Mouse (Mus musculus): ENCODE data around the gene Adamts17. TPM values are rescaled to one million over a fixed set of nuclear protein-coding genes. Genes with fewer than 3 reads are reported as not detected.

Adamts17 gene
- total RNA-seq, 2 experiments from 2014 or later, result 25.8 to 33.4 TPM

DNA sequence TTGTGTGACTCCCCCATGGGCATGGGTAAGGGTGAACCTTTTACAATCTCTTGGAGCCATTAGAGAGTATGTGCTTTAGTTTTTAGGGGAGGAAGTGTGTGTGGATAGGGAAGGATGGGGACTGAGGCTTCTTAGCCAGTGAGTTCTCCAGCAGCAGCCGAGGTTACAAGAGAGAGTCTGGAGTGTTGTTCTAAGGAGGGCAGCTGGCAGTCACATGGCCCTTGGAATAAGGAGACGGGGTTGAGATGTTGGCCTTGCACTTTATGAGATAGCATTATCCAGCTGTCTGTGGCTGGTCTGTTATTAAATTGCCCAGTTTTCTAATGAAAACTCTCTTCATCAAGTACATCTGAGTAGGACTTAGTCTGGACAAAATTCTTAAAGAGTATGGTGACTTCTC lies 4.3 kb downstream of the Adamts17 start:
- no peak for DNase-seq (ENCODE audit: low spot score in 2 of 2)

DNA sequence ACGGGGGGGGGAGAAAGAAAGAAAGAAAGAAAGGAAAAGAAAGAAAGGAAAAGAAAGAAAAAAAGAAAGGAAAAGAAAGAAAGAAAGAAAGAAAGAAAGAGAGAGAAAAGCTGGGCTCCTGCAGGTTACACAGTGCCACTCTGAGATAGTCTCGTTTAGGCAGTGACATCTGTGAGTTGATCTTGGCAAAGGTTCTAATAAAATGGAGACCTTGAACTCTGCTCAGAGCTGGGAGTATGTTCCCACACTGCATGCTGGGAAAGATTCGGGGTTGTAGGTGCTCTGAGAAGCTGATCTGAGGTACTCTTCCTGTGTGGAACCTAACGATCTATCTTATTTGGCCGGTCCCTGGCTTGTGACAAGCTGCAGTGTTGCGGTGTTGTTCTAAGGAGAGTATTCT lies 7.0 kb downstream of the Adamts17 start:
- DNase-seq (ENCODE audit: low spot score in 2 of 2), result no peak

DNA sequence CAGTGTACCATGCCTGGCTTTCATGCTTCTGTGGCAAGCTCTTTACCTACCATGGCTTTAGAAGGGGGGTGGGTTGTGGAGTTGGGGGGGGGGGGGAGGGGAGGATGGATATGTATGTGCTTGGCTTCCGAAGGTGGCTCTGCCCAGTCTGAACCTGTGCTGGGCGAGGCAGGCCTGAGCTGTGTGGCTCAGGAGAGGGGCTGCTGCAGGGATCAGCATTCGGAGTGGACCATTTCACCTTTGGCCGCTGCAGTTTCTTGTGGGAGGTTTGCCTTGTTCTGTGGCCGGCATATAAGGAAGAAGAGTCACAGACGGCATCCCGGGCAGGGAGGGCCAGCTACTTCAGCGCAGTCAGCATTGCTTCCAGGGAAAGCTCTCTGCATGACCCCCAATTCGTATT lies 7.8 kb downstream of the Adamts17 start:
- DNase-seq (ENCODE audit: low spot score in 2 of 2), result no peak

DNA sequence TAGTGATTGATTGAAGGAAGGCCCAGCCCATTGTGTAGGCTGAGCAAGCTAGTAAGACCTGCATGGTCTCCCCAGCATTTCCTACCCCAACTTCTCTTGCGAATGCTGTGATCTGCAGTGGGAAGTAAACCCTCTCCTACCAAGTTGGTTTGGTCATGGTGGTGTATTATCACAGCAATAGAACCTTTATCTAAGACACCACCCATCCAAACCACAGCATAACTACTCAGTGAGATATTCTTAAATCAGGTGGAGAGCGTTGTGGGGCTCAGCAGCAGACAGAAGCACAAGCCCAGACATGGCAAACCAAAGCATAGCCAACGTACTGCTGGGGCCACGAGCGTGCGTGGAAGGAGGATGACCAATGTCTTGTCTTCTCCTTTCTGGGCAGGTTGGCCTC lies 9.8 kb downstream of the Adamts17 start:
- DNase-seq (ENCODE audit: low spot score in 2 of 2), result no peak

DNA sequence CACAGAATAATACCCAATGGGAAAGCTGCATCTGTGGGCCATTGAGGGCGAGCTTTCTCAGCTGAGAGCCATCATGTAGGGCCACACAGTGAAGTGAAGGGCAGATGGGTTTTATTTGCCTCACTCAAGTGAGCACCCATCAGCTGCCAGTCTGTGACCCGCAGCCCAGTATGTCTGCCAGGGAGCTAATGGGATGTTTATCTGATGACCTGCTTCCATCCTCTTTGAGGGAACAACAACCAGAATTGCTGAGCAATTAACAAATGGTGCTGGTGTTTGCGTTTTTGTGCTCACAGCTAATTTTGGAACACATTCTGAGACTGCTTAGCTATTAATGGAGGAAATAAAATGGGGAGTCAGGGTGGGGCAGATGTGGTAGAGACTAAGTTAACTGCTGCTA lies 12.6 kb downstream of the Adamts17 start:
- DNase-seq (ENCODE audit: low spot score in 2 of 2), result no peak

DNA sequence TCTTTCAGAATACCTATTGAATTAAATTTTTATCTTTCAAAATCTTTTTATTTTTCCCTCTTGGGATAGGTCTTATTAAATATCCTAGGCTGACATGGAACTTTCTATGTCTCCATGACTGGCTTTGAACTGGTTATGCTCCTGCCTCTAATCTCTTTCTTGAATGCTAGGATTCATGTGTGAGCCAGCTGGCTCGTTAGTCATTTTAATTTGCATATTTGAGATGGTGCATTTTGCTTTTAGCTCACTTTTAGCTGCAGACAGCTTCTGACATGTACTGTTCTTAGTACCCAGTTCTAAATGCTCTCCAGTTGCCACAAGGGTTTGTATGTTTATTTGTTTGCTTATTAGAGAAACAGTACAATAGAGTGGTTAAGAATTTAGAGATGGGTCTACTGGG lies 18.1 kb downstream of the Adamts17 start:
- no peak for DNase-seq (ENCODE audit: low spot score in 2 of 2)

DNA sequence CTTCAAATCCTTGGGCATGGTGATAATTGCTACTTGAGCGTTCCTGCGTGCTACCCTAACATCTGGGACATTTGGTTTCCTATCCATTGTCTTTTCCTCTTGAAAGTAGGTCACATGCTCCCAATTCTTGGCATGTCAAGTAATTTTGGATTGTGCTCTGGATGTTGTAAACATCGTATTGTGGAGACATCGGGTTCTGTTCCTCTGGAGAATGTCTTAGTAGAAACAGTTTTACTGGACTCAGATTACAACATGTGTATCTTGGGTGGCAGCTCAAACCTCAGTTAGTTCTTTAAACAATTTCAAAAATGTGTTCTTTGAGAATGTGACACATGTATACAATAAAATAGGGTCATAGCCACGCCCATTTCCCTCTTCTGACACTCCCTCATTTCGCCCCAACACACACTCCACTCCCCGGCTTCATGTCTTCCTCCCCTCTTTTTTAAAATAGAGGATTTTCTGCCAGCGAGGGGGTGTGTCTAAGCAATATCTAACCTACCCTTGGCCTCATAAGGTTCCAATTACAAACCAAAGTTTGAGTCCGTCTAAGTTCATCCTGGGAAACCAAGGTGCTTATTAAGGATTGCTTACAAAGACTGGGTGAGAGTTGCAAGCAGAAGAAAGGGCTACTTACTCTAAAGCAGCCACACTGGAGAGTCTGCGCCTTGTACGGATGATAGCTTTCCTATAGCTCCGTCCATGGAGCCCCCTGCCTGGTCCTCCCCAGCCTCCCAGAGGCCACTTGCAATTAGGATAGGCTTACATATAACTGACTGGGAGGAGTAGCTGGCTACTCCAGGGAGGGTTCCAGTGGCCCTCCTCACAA lies 18.9 kb downstream of the Adamts17 start:
- no peak for DNase-seq (ENCODE audit: low spot score in 2 of 2)

DNA sequence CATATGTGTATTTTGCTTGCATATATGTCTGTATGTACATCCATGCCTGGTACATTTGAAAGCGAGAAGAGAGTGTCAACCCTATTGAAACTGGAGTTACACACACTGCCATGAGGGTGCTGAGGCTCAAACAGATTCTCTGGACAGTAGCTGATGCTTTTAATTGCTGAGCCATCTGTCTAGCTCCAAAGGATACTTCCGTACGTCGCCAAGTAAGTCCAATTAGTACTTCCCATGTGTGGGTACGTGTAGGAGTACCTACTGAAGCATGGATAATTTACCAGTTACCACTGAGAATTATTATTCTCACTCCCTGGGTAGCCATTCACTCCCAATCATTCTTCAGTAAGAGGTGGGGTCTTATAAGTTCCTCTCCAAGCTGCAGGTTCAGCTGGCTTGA lies 19.7 kb downstream of the Adamts17 start:
- DNase-seq (ENCODE audit: low spot score in 2 of 2), result no peak

DNA sequence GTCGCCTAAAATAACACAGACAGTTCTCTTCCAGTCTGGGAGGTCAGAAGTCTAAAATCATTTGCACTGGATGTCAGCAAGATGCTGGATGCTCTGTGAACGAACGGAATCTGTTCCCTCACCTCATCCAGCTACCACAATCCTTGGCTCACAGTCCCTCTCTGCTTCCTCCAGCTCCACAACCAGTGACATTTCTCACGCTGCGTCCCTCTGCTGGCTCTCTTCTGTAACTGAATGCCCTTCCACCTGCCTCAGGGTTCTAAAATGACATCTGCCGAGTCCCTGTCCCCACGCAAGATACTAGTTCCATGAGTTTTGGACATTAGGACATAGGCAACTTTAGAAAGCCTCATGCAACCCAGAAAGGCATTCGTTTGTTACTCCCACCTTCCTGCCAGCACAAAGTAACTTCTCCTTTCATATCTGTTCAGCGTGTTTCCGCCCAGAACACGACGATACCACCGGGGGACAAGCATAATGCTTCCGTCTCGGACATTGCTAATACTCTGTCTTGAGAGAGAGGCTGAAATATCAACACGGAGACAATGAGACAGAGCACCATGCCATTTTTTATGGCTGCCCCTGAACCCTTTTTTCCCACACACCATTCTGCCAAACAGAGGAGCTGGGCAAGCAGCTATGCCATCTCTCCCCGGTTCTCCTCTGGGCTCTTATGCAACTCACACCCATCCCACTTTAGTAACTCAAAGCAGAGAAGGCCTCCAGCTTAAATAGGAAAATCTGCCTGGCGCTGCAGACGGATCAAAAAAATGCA lies 27.6 kb downstream of the Adamts17 start:
- peak in 1 of 2 experiments; percentile 19 for DNase-seq (ENCODE audit: low spot score in 2 of 2)

DNA sequence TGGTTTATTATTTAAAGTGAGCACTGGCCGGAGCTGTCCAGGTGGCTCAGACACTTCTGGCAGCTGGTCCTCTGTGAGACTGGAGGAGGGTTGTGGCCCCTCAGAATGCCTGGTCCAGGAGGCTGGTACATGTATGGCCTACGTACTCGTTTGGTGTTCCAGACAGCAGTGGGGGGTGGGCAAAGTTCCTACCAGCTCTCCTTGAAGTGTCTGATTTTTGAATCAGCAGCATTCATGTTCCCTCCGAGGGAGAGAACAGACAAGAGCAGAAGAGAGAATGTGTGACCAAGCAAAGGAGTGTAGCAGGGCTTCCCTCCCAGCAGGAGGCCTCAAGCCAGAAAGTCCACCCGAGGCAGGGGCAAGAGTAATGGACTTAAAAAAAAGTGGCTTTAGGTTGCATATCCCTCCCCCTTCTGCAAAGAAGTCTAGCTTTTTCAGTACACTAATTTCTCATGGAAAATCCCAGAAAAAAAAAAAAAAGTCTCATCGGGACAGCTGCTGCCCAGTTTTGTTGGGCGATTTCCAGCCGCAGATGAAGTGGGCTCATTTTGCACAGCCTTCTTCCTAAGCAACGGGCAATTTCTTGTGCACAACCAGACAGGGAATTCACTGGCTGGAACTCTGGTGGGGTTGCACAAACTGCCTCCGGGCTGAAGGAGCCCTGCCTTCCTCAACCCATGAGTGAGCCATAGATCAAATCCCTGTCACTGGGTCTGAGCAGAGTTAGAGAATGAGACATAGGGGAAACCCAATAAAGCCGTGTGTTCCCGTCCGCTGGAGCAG lies 28.4 kb downstream of the Adamts17 start:
- DNase-seq (ENCODE audit: low spot score in 2 of 2), result peak; percentile 56 to 67

DNA sequence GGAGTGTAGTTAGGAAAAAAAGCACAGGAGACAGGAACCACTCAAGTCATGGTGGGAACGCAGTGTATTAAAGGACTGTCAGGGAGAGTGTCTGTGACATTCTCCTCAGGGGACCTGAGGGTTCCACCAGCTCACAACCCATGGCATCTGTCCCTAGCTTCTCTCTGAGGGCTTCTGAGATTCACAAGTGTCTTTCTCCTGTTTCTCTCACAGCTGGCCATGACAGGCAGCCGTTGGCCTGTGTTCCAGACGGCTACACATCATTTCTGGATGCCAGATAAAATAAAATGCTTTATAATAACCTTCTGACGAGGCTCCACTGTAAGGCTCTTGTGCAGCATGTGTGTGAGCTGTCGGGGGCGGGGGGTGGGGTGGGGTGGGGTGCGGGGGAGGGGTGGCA lies 32.0 kb downstream of the Adamts17 start:
- no peak for DNase-seq (ENCODE audit: low spot score in 2 of 2)

DNA sequence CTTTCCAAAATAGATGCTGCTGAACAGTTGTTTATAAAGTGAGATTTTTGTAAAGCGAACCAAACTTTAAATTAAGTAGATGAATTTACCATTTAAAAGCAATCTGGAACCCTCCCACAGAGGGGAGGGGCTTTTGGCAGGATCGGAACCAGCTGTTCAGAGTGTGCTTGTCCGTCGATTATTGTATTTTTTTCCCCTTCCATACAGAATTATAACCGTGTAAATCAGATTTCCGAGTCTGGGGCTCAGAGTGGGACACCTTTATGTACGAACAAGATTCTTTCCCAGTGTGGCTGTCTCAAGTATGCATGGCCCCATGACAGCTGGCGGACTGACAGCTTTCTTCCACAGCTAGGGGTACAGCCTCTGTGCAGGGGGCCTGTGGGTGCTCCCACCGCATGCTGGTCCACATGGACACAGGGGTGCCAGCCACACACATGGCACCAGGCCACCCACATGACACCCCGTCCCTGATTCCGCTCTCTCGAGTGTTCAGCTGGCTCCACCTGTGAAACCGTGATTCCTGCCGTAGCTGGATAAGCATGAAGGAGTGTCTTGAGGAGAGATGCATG lies 32.5 kb downstream of the Adamts17 start:
- DNase-seq (ENCODE audit: low spot score in 2 of 2), result no peak

DNA sequence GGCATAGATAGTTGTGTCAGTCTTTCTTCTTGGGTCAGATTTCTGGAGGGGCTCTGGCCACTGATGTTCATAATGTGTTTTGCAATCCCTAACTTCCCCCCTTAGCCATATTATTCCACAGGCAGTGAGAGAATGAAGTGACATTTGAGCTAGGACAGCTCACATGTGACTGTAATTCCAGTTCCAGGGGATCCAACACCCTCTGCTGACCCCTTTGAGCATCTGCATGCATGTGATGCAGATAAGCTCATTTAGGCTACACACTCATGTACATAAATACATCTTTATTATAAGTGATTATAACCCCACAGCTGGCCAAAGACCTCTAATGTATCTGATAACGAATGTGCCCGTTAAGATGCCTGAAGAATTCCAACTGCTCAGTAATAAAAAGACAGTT lies 33.7 kb downstream of the Adamts17 start:
- DNase-seq (ENCODE audit: low spot score in 2 of 2), result no peak

DNA sequence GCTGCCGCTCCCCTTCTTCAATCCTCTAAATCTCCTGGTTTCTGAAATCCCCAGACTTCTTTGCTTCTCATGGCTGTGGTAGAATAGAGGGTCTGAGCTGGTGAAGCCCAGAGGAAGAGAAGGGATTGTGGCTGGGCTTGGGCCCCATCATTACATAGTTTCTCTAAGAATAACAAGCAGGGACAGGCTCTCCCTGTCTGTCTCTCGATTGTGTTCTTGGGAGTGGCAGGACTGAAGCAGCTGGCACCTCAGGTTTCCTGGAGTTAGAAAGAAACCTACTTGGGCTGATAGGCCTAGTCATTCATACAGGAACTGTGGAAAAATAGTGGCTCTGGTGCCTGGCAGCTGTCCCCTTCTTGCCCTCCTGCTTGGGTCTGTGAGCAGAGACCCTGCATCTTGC lies 51.9 kb downstream of the Adamts17 start:
- no peak for DNase-seq (ENCODE audit: low spot score in 2 of 2)

DNA sequence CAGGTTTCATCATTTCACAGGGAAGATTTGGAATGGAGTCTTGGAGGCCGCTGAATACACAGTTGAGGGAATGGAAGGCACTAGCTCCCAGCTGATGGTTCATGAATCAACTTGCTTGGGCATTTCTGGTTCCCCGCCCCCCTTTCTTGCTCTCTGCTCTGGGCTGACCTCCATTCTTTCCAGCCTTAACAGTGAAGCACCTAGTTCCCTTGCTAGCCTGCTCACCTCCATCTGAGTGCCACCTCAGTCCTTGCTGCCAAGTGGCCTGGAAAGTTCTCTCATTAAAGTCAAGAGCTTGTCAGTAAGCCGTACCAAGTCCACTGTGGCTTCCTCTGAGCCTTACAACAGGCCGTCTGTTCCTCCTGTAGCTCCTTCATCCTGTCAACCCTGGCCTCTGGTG lies 52.6 kb downstream of the Adamts17 start:
- DNase-seq (ENCODE audit: low spot score in 2 of 2), result no peak

DNA sequence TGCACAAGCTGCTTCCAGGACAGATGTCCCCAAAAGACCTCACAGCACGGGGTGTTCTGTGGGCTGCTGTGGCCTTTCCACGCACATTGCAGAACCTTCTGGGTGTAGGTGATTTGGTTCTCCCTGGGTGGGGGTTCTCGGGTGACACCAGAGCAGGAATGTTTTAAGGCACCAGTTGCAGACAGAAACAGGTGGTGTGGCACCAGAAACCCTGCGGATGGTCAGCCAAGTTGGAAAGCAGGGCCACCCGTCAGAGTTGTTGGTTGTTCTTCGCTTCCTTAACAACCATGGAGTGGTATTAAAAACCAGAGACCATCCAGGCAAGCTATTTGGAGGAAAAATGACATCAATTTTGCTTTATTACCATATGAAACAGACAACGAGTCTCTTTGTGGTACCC lies 62.8 kb downstream of the Adamts17 start:
- DNase-seq (ENCODE audit: low spot score in 2 of 2), result peak in 1 of 2 experiments; percentile 19

DNA sequence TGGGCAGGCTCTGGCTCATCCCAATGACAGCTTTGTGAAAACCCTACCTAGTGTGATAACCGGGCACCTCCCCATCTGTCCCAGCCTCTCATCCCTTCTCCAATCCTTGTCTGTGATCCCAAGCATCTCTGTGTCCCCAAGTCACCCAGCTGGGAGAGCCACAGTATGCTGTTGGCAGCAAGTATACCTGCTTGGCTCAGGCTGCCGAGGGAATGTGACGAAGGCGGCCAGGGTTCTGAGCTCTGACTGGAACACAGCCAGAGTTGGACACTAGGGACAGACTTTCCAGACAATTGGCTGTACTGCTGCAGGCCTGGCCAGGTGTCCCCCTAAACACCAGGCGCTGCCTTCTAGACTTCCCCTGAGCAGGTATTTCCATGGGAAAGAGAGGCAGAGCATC lies 63.5 kb downstream of the Adamts17 start:
- DNase-seq (ENCODE audit: low spot score in 2 of 2), result peak; percentile 18 to 29

DNA sequence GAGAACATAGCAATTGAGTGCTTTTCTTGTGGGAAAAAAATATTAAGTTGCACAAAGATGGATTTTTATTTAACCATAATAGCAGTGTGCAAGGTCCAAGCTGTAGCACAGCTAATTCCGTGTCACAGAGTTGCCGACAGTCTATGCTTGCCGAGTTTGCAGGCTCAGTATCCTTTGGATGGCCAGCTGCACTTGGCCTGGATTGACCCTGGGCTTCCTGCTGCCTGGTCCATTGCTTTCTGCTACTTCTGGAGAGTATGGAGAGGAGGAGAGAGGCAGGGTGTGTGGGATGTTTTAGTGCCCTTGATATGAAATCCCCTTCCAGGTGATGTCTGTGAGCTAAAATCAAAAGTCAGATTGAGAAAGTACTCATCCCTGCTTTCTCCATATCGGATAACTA lies 66.4 kb downstream of the Adamts17 start:
- DNase-seq (ENCODE audit: low spot score in 2 of 2), result no peak

DNA sequence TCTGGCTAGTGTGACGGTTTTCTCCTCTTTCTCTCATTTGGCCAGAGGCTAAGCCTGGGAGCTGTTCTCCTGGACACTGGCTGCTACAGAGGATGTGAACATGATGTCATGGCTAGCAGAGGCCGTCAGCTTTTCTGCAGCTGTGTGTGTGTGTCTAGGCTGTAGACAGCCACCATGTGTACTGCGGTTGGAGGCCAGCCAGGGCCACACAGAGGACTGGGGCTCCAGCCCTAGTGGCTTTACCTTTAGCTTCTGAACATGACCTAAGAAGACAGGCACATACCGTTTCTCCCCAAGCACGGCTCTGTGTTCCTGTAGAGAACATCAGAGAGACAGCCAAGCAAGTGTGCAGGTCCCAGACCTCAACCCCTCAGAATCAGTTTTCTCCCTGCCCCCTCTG lies 73.3 kb downstream of the Adamts17 start:
- DNase-seq (ENCODE audit: low spot score in 2 of 2), result peak in 1 of 2 experiments; percentile 9

DNA sequence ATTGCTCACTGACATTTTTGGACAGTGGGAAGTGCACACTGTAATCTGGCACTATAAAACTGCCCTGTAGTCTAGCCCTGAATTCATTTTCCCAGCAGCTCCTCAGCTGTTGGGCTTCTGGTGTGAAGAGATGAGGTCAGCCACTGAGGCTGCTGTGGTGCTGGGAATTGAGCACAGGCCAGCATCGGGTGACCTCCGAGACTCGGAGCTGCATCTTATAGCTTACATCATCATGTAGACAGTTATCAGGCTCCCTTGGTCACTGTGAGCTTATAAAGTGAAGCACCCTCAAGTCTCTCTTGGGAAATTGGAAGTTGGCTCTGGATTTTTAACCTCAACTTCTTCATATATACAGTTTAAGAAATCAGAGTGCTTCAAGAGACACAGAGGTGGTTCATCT lies 84.1 kb downstream of the Adamts17 start:
- no peak for DNase-seq (ENCODE audit: low spot score in 2 of 2)

DNA sequence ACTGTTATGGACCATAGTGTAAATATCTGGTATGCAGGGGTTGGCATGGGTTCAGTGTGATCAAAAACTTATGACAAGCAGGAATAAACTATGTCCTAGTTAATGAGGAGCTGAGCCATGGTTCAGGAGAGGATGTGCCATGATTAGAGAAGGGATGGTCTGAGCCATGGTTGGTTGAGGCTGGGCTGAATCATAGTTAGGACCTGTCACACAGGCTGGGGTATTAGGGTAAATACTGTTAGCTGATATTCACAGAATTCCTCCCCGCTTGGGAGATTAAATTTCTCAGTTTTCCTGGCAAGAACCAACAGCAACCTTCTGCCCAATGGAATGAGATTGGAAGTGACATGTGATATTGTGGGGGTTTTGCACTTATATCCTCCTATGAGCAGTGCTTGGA lies 84.6 kb downstream of the Adamts17 start:
- DNase-seq (ENCODE audit: low spot score in 2 of 2), result no peak

DNA sequence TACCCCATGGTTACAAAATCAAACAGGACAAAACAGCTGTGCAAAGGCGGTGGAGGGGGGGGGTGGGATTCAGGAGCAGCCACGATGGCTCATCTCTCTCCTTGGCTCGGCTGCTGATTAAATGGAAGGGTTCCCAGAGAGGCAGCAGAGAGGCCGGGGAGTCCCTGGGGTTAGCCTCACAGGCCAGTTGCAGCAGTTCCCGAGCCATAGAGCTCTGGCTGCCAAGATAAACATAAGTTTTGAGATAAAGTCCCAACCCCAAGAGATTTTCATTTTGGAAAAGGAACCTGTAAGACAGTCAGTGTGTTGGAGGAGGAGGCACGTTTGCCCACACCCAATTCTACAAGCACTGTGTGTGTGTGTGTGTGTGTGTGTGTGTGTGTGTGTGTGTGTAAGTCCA lies 89.7 kb downstream of the Adamts17 start:
- DNase-seq (ENCODE audit: low spot score in 2 of 2), result no peak
